ENCODE assay signal across 14 mouse cellular contexts in the genomic region with DNA sequence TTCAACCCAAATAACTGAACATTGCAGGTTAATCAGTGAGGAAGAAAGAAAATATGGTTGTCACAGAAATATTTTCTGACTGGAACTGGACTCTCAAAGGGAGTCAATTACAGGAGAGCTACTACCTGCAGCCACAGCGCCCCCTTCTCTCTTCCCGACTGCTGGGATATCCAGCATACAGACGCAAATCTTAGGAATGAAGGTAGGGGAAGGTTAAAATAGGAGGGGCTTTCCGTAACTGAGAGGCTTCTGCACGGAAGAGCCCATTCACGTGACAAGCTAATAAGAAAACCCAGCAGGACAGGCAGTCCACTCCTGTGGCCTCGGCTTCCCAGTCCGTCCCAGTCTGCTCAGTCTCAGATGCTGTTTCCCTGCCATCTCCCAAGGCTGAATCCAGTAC.
"Had no signal": no experiment of that assay in that cellular context is flagged by ENCODE, and none has a peak within 500 bp of the region (broad histone marks: within the 10 kb centered on the region; RNA-seq: fewer than 3 reads in every experiment).

No protein-coding gene starts in this region.

- DNase-seq: gastrocnemius, adult 2 months; gastrocnemius, postnatal 10 days; gastrocnemius, postnatal 25 days; heart, postnatal 10 days; heart, postnatal 4 days; kidney, adult 2 months; kidney, adult 9 months; kidney, postnatal 14 days; kidney, postnatal 36 days; layer of hippocampus, adult 9-11 months; layer of hippocampus, postnatal 36 days; liver; liver, embryonic 13.5 days; liver, postnatal 0 days had no signal
